ENCODE assay signal across 8 mouse cellular contexts in genomic region chr9:109798051-109798450, GRCm38 (mm10). TPM values are rescaled to one million over a fixed set of nuclear protein-coding genes. Genes with fewer than 3 reads are reported as not detected.
DNase-seq lines count a peak whose midpoint lies in the region; ATAC-seq and TF ChIP-seq lines count a peak whose summit lies in the region.
"Had no signal": no experiment of that assay in that cellular context is flagged by ENCODE, and none has a peak within 500 bp of the region (broad histone marks: within the 10 kb centered on the region; RNA-seq: fewer than 3 reads in every experiment).

No protein-coding gene starts in this region.

- H3K9ac ChIP-seq in kidney, embryonic 16.5 days (replicated peaks; ENCODE audit: low read length): no peak overlapping the region
- H3K9ac ChIP-seq: liver, embryonic 15.5 days had no signal

- no peak for TF ChIP-seq POLR2A in kidney, adult 2 months (IDR thresholded peaks at IDR 0.05; ENCODE audit: low read depth, low read length)

- no peaks in the 10 kb centered on the region for H3K36me3 ChIP-seq in kidney, adult 2 months (ENCODE audit: control insufficient read depth, insufficient read depth, low read length)
- H3K36me3 ChIP-seq in kidney, embryonic 16.5 days (ENCODE audit: insufficient read depth, low read length): no peaks in the 10 kb centered on the region
- H3K36me3 ChIP-seq in E14TG2a.4 (ENCODE audit: insufficient read depth, low read length): no peaks in the 10 kb centered on the region
- H3K36me3 ChIP-seq: liver, embryonic 15.5 days had no signal

- H3K4me1 ChIP-seq in kidney, adult 2 months (ENCODE audit: control insufficient read depth, insufficient read depth, low read length): no peaks in the 10 kb centered on the region
- no peaks in the 10 kb centered on the region for H3K4me1 ChIP-seq in kidney, embryonic 16.5 days (ENCODE audit: insufficient read depth, low read length)
- no peaks in the 10 kb centered on the region for H3K4me1 ChIP-seq in E14TG2a.4 (replicated peaks; ENCODE audit: low read depth, low read length)
- H3K4me1 ChIP-seq: liver, embryonic 15.5 days had no signal

- WGBS in kidney, adult 2 months: 97% methylated on average over 1 of the region's 1 CpGs
- 93% methylated on average over 1 of the region's 1 CpGs for WGBS in kidney, embryonic 16.5 days

- TF ChIP-seq CTCF in kidney, adult 2 months (conservative IDR thresholded peaks at IDR 0.05; ENCODE audit: insufficient read depth, insufficient read length, low read depth, low read length): peak; percentile 54
- peak; percentile 81 for TF ChIP-seq CTCF in E14TG2a.4 (conservative IDR thresholded peaks at IDR 0.05; ENCODE audit: low read length)

- no peak for ATAC-seq in kidney, embryonic 16.5 days (ENCODE audit: low FRiP score, low TSS enrichment)

- H3K27ac ChIP-seq in kidney, adult 2 months (ENCODE audit: insufficient read depth, low read depth, low read length): no peak overlapping the region
- no peak overlapping the region for H3K27ac ChIP-seq in kidney, embryonic 16.5 days (ENCODE audit: low read length)
- H3K27ac ChIP-seq: liver, embryonic 15.5 days had no signal

- no peak overlapping the region for H3K4me3 ChIP-seq in kidney, adult 2 months (ENCODE audit: insufficient read depth, low read depth, low read length)
- no peak overlapping the region for H3K4me3 ChIP-seq in kidney, embryonic 16.5 days (ENCODE audit: low read length)
- H3K4me3 ChIP-seq in E14TG2a.4 (replicated peaks; ENCODE audit: low read length): no peak overlapping the region
- H3K4me3 ChIP-seq: liver, embryonic 15.5 days had no signal

- no peaks in the 10 kb centered on the region for H3K9me3 ChIP-seq in kidney, embryonic 16.5 days (ENCODE audit: low read length)
- H3K9me3 ChIP-seq in E14TG2a.4 (ENCODE audit: low read length): peaks cover 26% of the 10 kb centered on the region
- H3K9me3 ChIP-seq: liver, embryonic 15.5 days had no signal

- H3K27me3 ChIP-seq in kidney, adult 2 months (replicated peaks; ENCODE audit: control insufficient read depth, insufficient read depth, low read length): no peaks in the 10 kb centered on the region
- H3K27me3 ChIP-seq in kidney, embryonic 16.5 days (ENCODE audit: insufficient read depth, low read length): no peaks in the 10 kb centered on the region
- H3K27me3 ChIP-seq in E14TG2a.4 (ENCODE audit: insufficient read depth, low read length): no peaks in the 10 kb centered on the region
- H3K27me3 ChIP-seq: liver, embryonic 15.5 days had no signal

- no peak overlapping the region for H3K4me2 ChIP-seq in kidney, embryonic 16.5 days (replicated peaks; ENCODE audit: low read depth, low read length)
- H3K4me2 ChIP-seq: liver, embryonic 15.5 days had no signal

- DNase-seq in kidney, adult 2 months: peak; percentile 23
- DNase-seq in 416B (ENCODE audit: low read depth): peak; percentile 43
- DNase-seq in c-Kit-positive CD71-negative TER-119-negative erythroid progenitor cells, embryonic 14.5 days (ENCODE audit: low read depth): peak; percentile 7
- DNase-seq in lung, postnatal 10 days: peak; percentile 18
- no peak for DNase-seq in urinary bladder, adult 2 months (ENCODE audit: low spot score)

RNA-seq across cellular contexts. Expression of gene Fbxw27, which starts 7.6 kb away (rescaled TPM):
- polyA plus RNA-seq in kidney, adult 2 months (2012; rRNA removed): not detected in 2 replicates
- polyA plus RNA-seq in kidney, embryonic 16.5 days (2015; fragmentation: Nextera tagmentation; extraction: Ambion mirVana): not detected in 2 replicates
- 8.2 and 17.0 TPM in 2 replicates for polyA plus RNA-seq in urinary bladder, adult 2 months (2012; rRNA removed)
- polyA plus RNA-seq: liver, embryonic 15.5 days had no signal

RNA-seq across cellular contexts. Expression of gene Spink8, which starts 14.0 kb away (rescaled TPM):
- polyA plus RNA-seq in kidney, adult 2 months (2012; rRNA removed): 32.8 and 35.6 TPM in 2 replicates
- polyA plus RNA-seq in kidney, embryonic 16.5 days (2015; fragmentation: Nextera tagmentation; extraction: Ambion mirVana): 14.9 and 17.3 TPM in 2 replicates
- 0.11 and 0.16 TPM in 2 replicates for polyA plus RNA-seq in urinary bladder, adult 2 months (2012; rRNA removed)
- polyA plus RNA-seq: liver, embryonic 15.5 days had no signal

RNA-seq across cellular contexts. Expression of gene Nme6, which starts 34.5 kb away (rescaled TPM):
- polyA plus RNA-seq in kidney, adult 2 months (2012; rRNA removed): 36.5 and 38.6 TPM in 2 replicates
- polyA plus RNA-seq in kidney, embryonic 16.5 days (2015; fragmentation: Nextera tagmentation; extraction: Ambion mirVana): 77.8 and 79.1 TPM in 2 replicates
- polyA plus RNA-seq in urinary bladder, adult 2 months (2012; rRNA removed): 19.5 and 22.1 TPM in 2 replicates

RNA-seq across cellular contexts. Expression of gene Camp, which starts 51.4 kb away (rescaled TPM):
- polyA plus RNA-seq in kidney, adult 2 months (2012; rRNA removed): not detected in 2 replicates
- polyA plus RNA-seq in kidney, embryonic 16.5 days (2015; fragmentation: Nextera tagmentation; extraction: Ambion mirVana): 1.4 and 2.2 TPM in 2 replicates
- not detected in 2 replicates for polyA plus RNA-seq in urinary bladder, adult 2 months (2012; rRNA removed)

RNA-seq across cellular contexts. Expression of gene Fbxw26, which starts 52.2 kb away (rescaled TPM):
- polyA plus RNA-seq in kidney, adult 2 months (2012; rRNA removed): not detected in 2 replicates
- polyA plus RNA-seq in kidney, embryonic 16.5 days (2015; fragmentation: Nextera tagmentation; extraction: Ambion mirVana): not detected in 2 replicates
- 0.34 and 0.61 TPM in 2 replicates for polyA plus RNA-seq in urinary bladder, adult 2 months (2012; rRNA removed)
- polyA plus RNA-seq: liver, embryonic 15.5 days had no signal

Comparison
In these comparisons a context has a peak if more than half of its experiments do, and no peak if none do; other contexts are left out.
1. RNA of gene Spink8, which starts 14.0 kb away (polyA plus RNA-seq): 32.8 to 35.6 TPM in kidney, adult 2 months and 14.9 to 17.3 TPM in kidney, embryonic 16.5 days; 0.11 to 0.16 TPM in urinary bladder, adult 2 months; every median in the first group is over 10 times any median in the second.